Mouse (Mus musculus) MEL (cell line): Measurements from ENCODE around the gene Tmem238l. TPM values are rescaled to one million over a fixed set of nuclear protein-coding genes. Genes with fewer than 3 reads are reported as not detected.

Experiments used
- DNase-seq: peaks from one replicate; pipeline ENCODE4 v3.0.0; 2011; ENCODE audit warnings: low read depth, low spot score
- H3K27ac ChIP-seq: 2 replicates; pipeline ENCODE4 v1.5.1; 2012; ENCODE audit warnings: low read depth, mild to moderate bottlenecking, control low read depth, low read length, moderate library complexity; ENCODE audit not compliant: control insufficient read depth
- H3K27me3 ChIP-seq, 2 experiments: fragments of 150-350 bp in 1 of 2; sonication (generic) in 1 of 2; 2 replicates each; pipeline ENCODE4 v1.6.1; 2012; ENCODE audit warnings: low read length in 2 of 2, mild to moderate bottlenecking in 2 of 2, improper control_type of control experiment in 1 of 2, moderate library complexity in 1 of 2; ENCODE audit not compliant: insufficient read depth in 2 of 2, control insufficient read depth in 1 of 2
- H3K36me3 ChIP-seq, 2 experiments: 2 replicates each; pipeline ENCODE4 v1.6.1; 2012 to 2014; ENCODE audit warnings: low read length in 2 of 2, improper control_type of control experiment in 1 of 2, inconsistent platforms in 1 of 2, mild to moderate bottlenecking in 1 of 2; ENCODE audit not compliant: insufficient read depth in 2 of 2, control insufficient read depth in 1 of 2
- H3K4me1 ChIP-seq, 2 experiments: fragments of 150-350 bp in 1 of 2; sonication (generic) in 1 of 2; 2 replicates each; pipeline ENCODE4 v1.6.1; 2012; ENCODE audit warnings: low read length in 2 of 2, improper control_type of control experiment in 1 of 2, mild to moderate bottlenecking in 1 of 2; ENCODE audit not compliant: insufficient read depth in 2 of 2, control insufficient read depth in 1 of 2
- H3K4me3 ChIP-seq, 2 experiments: fragments of 150-350 bp in 1 of 2; sonication (generic) in 1 of 2; 2 replicates each; pipeline ENCODE4 v1.5.1; 2012; ENCODE audit warnings: low read depth in 2 of 2, low read length in 2 of 2, mild to moderate bottlenecking in 2 of 2, moderate library complexity in 2 of 2, control low read depth in 1 of 2, improper control_type of control experiment in 1 of 2; ENCODE audit not compliant: control insufficient read depth in 1 of 2, insufficient read depth in 1 of 2
- H3K79me2 ChIP-seq: 2 replicates; pipeline ENCODE4 v1.6.1; 2012; ENCODE audit warnings: mild to moderate bottlenecking, low read length, moderate library complexity; ENCODE audit not compliant: control insufficient read depth, poor library complexity, insufficient read depth
- H3K9ac ChIP-seq: 2 replicates; pipeline ENCODE4 v1.6.1; 2012; ENCODE audit warnings: low read depth, mild to moderate bottlenecking, control low read depth, low read length, moderate library complexity; ENCODE audit not compliant: control insufficient read depth, poor library complexity, severe bottlenecking
- H3K9me3 ChIP-seq: fragments of 150-350 bp; sonication (generic); replicated peaks from 2 replicates; pipeline ENCODE4 v1.6.1; 2012; ENCODE audit warnings: mild to moderate bottlenecking, low read length, improper control_type of control experiment, moderate library complexity; ENCODE audit not compliant: insufficient read depth
- BHLHE40 ChIP-seq: IDR thresholded peaks from 2 replicates; pipeline ENCODE4 v1.6.1; 2012; ENCODE audit warnings: low read depth, mild to moderate bottlenecking, inconsistent platforms, low read length, improper control_type of control experiment, borderline replicate concordance
- CHD1 ChIP-seq: IDR thresholded peaks from 2 replicates; pipeline ENCODE4 v1.6.1; 2012; ENCODE audit warnings: low read depth, mild to moderate bottlenecking, inconsistent platforms, low read length, improper control_type of control experiment
- CHD2 ChIP-seq: IDR thresholded peaks from 2 replicates; pipeline ENCODE4 v1.6.1; 2011; ENCODE audit warnings: low read length, improper control_type of control experiment
- CTCF ChIP-seq, 3 experiments: IDR thresholded peaks in 2 of 3; conservative IDR thresholded peaks in 1 of 3; 2 replicates each; pipeline ENCODE4 v1.5.1; 2011 to 2012; ENCODE audit warnings: low read length in 3 of 3, low read depth in 2 of 3, mild to moderate bottlenecking in 2 of 3, improper control_type of control experiment in 1 of 3, inconsistent platforms in 1 of 3, mixed read lengths in 1 of 3, moderate library complexity in 1 of 3; ENCODE audit not compliant: control insufficient read depth in 1 of 3, insufficient read depth in 1 of 3, poor library complexity in 1 of 3, severe bottlenecking in 1 of 3
- E2F4 ChIP-seq: IDR thresholded peaks from 2 replicates; pipeline ENCODE4 v1.6.1; 2011; ENCODE audit warnings: low read depth, low read length, improper control_type of control experiment, borderline replicate concordance
- ELF1 ChIP-seq: IDR thresholded peaks from 2 replicates; pipeline ENCODE4 v1.6.1; 2014; ENCODE audit warnings: low read depth, mild to moderate bottlenecking, inconsistent platforms, low read length, improper control_type of control experiment, moderate library complexity
- EP300 ChIP-seq, 2 experiments: IDR thresholded peaks; 2 replicates each; pipeline ENCODE4 v1.6.1; 2011; ENCODE audit warnings: improper control_type of control experiment in 2 of 2, low read length in 2 of 2, low read depth in 1 of 2, mild to moderate bottlenecking in 1 of 2
- GABPA ChIP-seq: IDR thresholded peaks from 2 replicates; pipeline ENCODE4 v1.6.1; 2012; ENCODE audit warnings: low read depth, mild to moderate bottlenecking, inconsistent platforms, low read length, improper control_type of control experiment, moderate library complexity
- KAT2A ChIP-seq: conservative IDR thresholded peaks from 2 replicates; pipeline ENCODE4 v1.6.1; 2012; ENCODE audit warnings: low read depth, low read length, improper control_type of control experiment, inconsistent platforms
- MAFK ChIP-seq: IDR thresholded peaks from 2 replicates; pipeline ENCODE4 v1.6.1; 2011; ENCODE audit warnings: low read depth, mild to moderate bottlenecking, low read length, improper control_type of control experiment, borderline replicate concordance
- MAX ChIP-seq: IDR thresholded peaks from 2 replicates; pipeline ENCODE4 v1.6.1; 2011; ENCODE audit warnings: low read length, improper control_type of control experiment
- MAZ ChIP-seq: IDR thresholded peaks from 2 replicates; pipeline ENCODE4 v1.6.1; 2012; ENCODE audit warnings: low read depth, mild to moderate bottlenecking, inconsistent platforms, low read length, improper control_type of control experiment
- MXI1 ChIP-seq: IDR thresholded peaks from 2 replicates; pipeline ENCODE4 v1.6.1; 2011; ENCODE audit warnings: mild to moderate bottlenecking, low read depth, low read length, improper control_type of control experiment
- MYB ChIP-seq: IDR thresholded peaks from 2 replicates; pipeline ENCODE4 v1.6.1; 2011; ENCODE audit warnings: mild to moderate bottlenecking, low read depth, low read length, improper control_type of control experiment
- MYC ChIP-seq: IDR thresholded peaks from 2 replicates; pipeline ENCODE4 v1.6.1; 2011; ENCODE audit warnings: low read depth, mild to moderate bottlenecking, low read length, improper control_type of control experiment, moderate library complexity
- NELFE ChIP-seq: IDR thresholded peaks from 2 replicates; pipeline ENCODE4 v1.6.1; 2011; ENCODE audit warnings: low read depth, low read length, improper control_type of control experiment
- NRF1 ChIP-seq: IDR thresholded peaks from 2 replicates; pipeline ENCODE4 v1.6.1; 2014; ENCODE audit warnings: low read depth, mild to moderate bottlenecking, inconsistent platforms, low read length, improper control_type of control experiment, moderate library complexity; ENCODE audit not compliant: poor library complexity, insufficient read depth, severe bottlenecking
- POLR2A ChIP-seq, 2 experiments: IDR thresholded peaks; 2 replicates each; pipeline ENCODE4 v1.6.1; 2011 to 2012; ENCODE audit warnings: low read length in 2 of 2, mild to moderate bottlenecking in 2 of 2, control low read depth in 1 of 2, improper control_type of control experiment in 1 of 2, low read depth in 1 of 2, moderate library complexity in 1 of 2; ENCODE audit not compliant: control insufficient read depth in 1 of 2, insufficient read depth in 1 of 2, poor library complexity in 1 of 2
- POLR2AphosphoS2 ChIP-seq: IDR thresholded peaks from 2 replicates; pipeline ENCODE4 v1.6.1; 2011; ENCODE audit warnings: low read length, improper control_type of control experiment
- RAD21 ChIP-seq: IDR thresholded peaks from 2 replicates; pipeline ENCODE4 v1.6.1; 2011; ENCODE audit warnings: mild to moderate bottlenecking, low read depth, low read length, improper control_type of control experiment
- RCOR1 ChIP-seq: IDR thresholded peaks from 2 replicates; pipeline ENCODE4 v1.6.1; 2012; ENCODE audit warnings: low read depth, mild to moderate bottlenecking, inconsistent platforms, low read length, improper control_type of control experiment
- SMC3 ChIP-seq: IDR thresholded peaks from 2 replicates; pipeline ENCODE4 v1.6.1; 2011; ENCODE audit warnings: low read depth, low read length, improper control_type of control experiment
- TAL1 ChIP-seq: IDR thresholded peaks from 2 replicates; pipeline ENCODE4 v1.6.1; 2012; ENCODE audit warnings: mild to moderate bottlenecking, inconsistent platforms, low read length, moderate library complexity, mixed read lengths
- TBP ChIP-seq: IDR thresholded peaks from 2 replicates; pipeline ENCODE4 v1.8.0; 2011; ENCODE audit warnings: low read depth, low read length, improper control_type of control experiment
- UBTF ChIP-seq: IDR thresholded peaks from 2 replicates; pipeline ENCODE4 v1.6.1; 2012; ENCODE audit warnings: low read depth, mild to moderate bottlenecking, inconsistent platforms, low read length, improper control_type of control experiment, moderate library complexity, borderline replicate concordance; ENCODE audit not compliant: insufficient read depth
- USF2 ChIP-seq, 2 experiments: IDR thresholded peaks; 2 replicates each; pipeline ENCODE4 v1.6.1; 2011 to 2012; ENCODE audit warnings: improper control_type of control experiment in 2 of 2, low read length in 2 of 2, borderline replicate concordance in 1 of 2, inconsistent platforms in 1 of 2, low read depth in 1 of 2, mild to moderate bottlenecking in 1 of 2; ENCODE audit not compliant: insufficient read depth in 1 of 2
- ZC3H11A ChIP-seq: IDR thresholded peaks from 2 replicates; pipeline ENCODE4 v1.6.1; 2012; ENCODE audit warnings: low read depth, mild to moderate bottlenecking, inconsistent platforms, low read length, improper control_type of control experiment
- ZKSCAN1 ChIP-seq: IDR thresholded peaks from 2 replicates; pipeline ENCODE4 v1.6.1; 2012; ENCODE audit warnings: low read depth, mild to moderate bottlenecking, inconsistent platforms, low read length, improper control_type of control experiment, moderate library complexity
- polyA plus RNA-seq, 2 experiments: library from polyadenylated mRNA; stranded (reverse) in 1 of 2; unstranded in 1 of 2; fragments of >175 nt in 1 of 2; fragments of >200 nt in 1 of 2; gene quantifications; 2 replicates each; pipeline versions ENCODE4 v1.2.1 to v1.2.4; 2012; ENCODE audit warnings: low replicate concordance in 2 of 2, low read depth in 1 of 2; ENCODE audit not compliant: insufficient read length in 2 of 2, insufficient read depth in 1 of 2, missing spikeins in 1 of 2
- total RNA-seq: library from RNA; depleted of rRNA; stranded (reverse); fragments of 300-350 nt; gene quantifications from 2 replicates; pipeline ENCODE4 v1.2.3, GENCODE M21; 2012

Gene Tmem238l
- total and polyA plus RNA-seq, 3 experiments, result not detected

DNA sequence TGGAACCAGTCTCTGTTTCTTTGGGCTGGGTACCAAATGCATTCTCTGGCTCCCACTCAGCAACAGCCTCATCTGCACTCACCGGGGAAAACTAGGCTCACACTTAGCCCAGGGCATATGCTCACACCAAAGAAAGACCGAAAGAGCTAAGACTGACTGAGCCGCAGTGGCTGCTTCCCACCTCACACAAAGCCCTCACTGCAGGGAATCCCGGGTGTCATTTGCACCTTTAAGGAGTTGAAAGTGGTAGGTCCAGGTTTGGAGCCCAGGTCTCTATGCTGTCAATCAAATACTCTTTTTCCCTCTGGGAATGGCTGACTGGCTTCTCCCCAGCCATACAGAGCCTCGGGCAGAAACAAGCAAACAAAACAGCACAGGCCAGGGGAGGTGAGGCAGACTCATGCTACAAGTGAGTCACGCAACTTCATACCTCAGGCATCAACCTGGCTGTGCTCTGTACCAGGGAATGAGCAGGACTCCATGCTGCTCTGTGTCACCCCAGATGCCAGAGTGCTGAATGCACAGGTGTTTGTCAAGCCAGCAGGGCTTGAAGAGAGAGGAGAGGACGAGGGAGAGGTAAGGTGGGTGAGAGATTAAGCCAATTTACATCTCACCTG, 10.2 kb downstream of the Tmem238l start:
- Histone ChIP-seq H3K4me1 (no peaks in the 10 kb centered on the region), H3K27ac (no peak overlapping the region), H3K36me3 (no peaks in the 10 kb centered on the region), H3K27me3 (no peaks in the 10 kb centered on the region), H3K9ac (no peak overlapping the region), H3K9me3 (no peaks in the 10 kb centered on the region), H3K79me2 (no peaks in the 10 kb centered on the region), H3K4me3 (no peak overlapping the region)
- TF ChIP-seq SMC3, result no peak
- no peak for TF ChIP-seq POLR2AphosphoS2
- no peak for TF ChIP-seq EP300 (IDR thresholded peaks at IDR 0.05; ENCODE audit: low read depth in 1 of 2, low read length in 2 of 2)
- TF ChIP-seq MAX, result no peak
- no peak for TF ChIP-seq NELFE
- TF ChIP-seq BHLHE40, result no peak
- TF ChIP-seq USF2 (IDR thresholded peaks at IDR 0.05; ENCODE audit: borderline replicate concordance in 1 of 2, insufficient read depth in 1 of 2, low read depth in 1 of 2, low read length in 2 of 2), result no peak
- TF ChIP-seq GABPA, result no peak
- no peak for TF ChIP-seq MYB
- TF ChIP-seq ELF1, result no peak
- no peak for TF ChIP-seq TBP
- no peak for TF ChIP-seq MAZ
- no peak for TF ChIP-seq CHD2
- TF ChIP-seq RAD21, result no peak
- no peak for TF ChIP-seq CTCF (IDR thresholded peaks at IDR 0.05 in 2 of 3, conservative IDR thresholded peaks at IDR 0.05 in 1 of 3; ENCODE audit: control insufficient read depth in 1 of 3, insufficient read depth in 1 of 3, low read depth in 2 of 3, low read length in 3 of 3, poor library complexity in 1 of 3, severe bottlenecking in 1 of 3)
- no peak for TF ChIP-seq MYC
- no peak for TF ChIP-seq KAT2A
- no peak for TF ChIP-seq POLR2A (IDR thresholded peaks at IDR 0.05; ENCODE audit: control insufficient read depth in 1 of 2, insufficient read depth in 1 of 2, low read depth in 1 of 2, low read length in 2 of 2, poor library complexity in 1 of 2)
- TF ChIP-seq E2F4, result no peak
- no peak for TF ChIP-seq ZKSCAN1
- DNase-seq, result no peak

DNA sequence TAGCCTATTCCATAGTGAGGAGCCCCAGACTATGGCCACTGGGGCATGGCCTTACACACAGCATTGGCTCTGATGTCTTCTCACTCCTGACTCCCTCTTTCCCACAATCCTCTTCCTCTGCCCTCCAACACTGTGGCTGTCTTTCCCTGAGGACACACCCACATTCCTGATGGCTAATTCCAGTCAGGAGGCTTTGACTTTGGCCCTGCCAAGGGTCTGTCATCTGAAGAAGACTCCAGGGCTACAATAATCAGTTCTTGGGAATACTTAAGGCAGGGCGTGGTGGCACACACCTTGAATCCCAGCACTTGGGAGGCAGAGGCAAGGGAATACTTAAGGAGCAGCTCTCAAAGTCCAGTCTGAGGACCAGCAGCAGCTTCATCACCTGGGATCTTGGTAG, 12.1 kb downstream of the Tmem238l start:
- no peaks in the 10 kb centered on the region for H3K79me2 ChIP-seq
- no peak for DNase-seq
- TF ChIP-seq ZC3H11A, result no peak
- no peak for TF ChIP-seq MXI1
- no peak for TF ChIP-seq MAFK
- TF ChIP-seq MAZ, result no peak
- no peak for TF ChIP-seq UBTF
- no peak for TF ChIP-seq ZKSCAN1
- no peak for TF ChIP-seq NRF1
- TF ChIP-seq MYB, result no peak
- TF ChIP-seq EP300 (IDR thresholded peaks at IDR 0.05; ENCODE audit: low read depth in 1 of 2, low read length in 2 of 2), result no peak
- TF ChIP-seq POLR2AphosphoS2, result no peak
- no peak for TF ChIP-seq MYC
- TF ChIP-seq RCOR1, result no peak
- no peak for TF ChIP-seq TAL1
- TF ChIP-seq POLR2A (IDR thresholded peaks at IDR 0.05; ENCODE audit: control insufficient read depth in 1 of 2, insufficient read depth in 1 of 2, low read depth in 1 of 2, low read length in 2 of 2, poor library complexity in 1 of 2), result no peak
- TF ChIP-seq CHD1, result no peak
- TF ChIP-seq, all 39 proteins: peak for 0
- H3K27me3 ChIP-seq, result no peaks in the 10 kb centered on the region
- no peaks in the 10 kb centered on the region for H3K36me3 ChIP-seq
- no peaks in the 10 kb centered on the region for H3K9me3 ChIP-seq
- H3K9ac ChIP-seq, result no peak overlapping the region
- no peak overlapping the region for H3K27ac ChIP-seq
- H3K4me3 ChIP-seq, result no peak overlapping the region
- no peaks in the 10 kb centered on the region for H3K4me1 ChIP-seq
